Comparison of ENCODE assay signal across 8 mouse cellular contexts in genomic region chr1:126931754-126932153, GRCm38 (mm10).
DNase-seq lines count a peak whose midpoint lies in the region; ATAC-seq and TF ChIP-seq lines count a peak whose summit lies in the region.

No protein-coding gene starts in this region.

- no peak for TF ChIP-seq POLR2A in bone marrow macrophage, adult 2 months (IDR thresholded peaks at IDR 0.05; ENCODE audit: borderline replicate concordance, low read depth, low read length)

- no peak for TF ChIP-seq EP300 in heart, postnatal 0 days (IDR thresholded peaks at IDR 0.05; ENCODE audit: low read depth)

- no peak for ATAC-seq in heart, postnatal 0 days (ENCODE audit: insufficient read depth, low read depth)
- no peak for ATAC-seq in liver, embryonic 11.5 days (replicated peaks; ENCODE audit: low FRiP score)
- peak; percentile 64; the same call in 1 of the 2 replicates for ATAC-seq in neural tube, embryonic 14.5 days (ENCODE audit: low read depth)

- H3ac ChIP-seq in C2C12 (ENCODE audit: control insufficient read depth, insufficient read length, low read depth) = no peak overlapping the region

- H3K36me3 ChIP-seq in C2C12 (ENCODE audit: control insufficient read depth, insufficient read depth) = no peaks in the 10 kb centered on the region
- no peaks in the 10 kb centered on the region for H3K36me3 ChIP-seq in heart, postnatal 0 days (replicated peaks; ENCODE audit: control insufficient read depth, insufficient read depth, low read length)
- H3K36me3 ChIP-seq in liver, embryonic 11.5 days (ENCODE audit: control insufficient read depth, insufficient read depth, low read length) = no peaks in the 10 kb centered on the region
- H3K36me3 ChIP-seq in neural tube, embryonic 14.5 days (ENCODE audit: control insufficient read depth, insufficient read depth, low read length) = no peaks in the 10 kb centered on the region

- no peaks in the 10 kb centered on the region; the same call in 1 of the 2 replicates for H3K9me3 ChIP-seq in heart, postnatal 0 days (replicated peaks; ENCODE audit: control insufficient read depth, low read length)
- H3K9me3 ChIP-seq in liver, embryonic 11.5 days (ENCODE audit: control insufficient read depth, low read length) = no peaks in the 10 kb centered on the region
- no peaks in the 10 kb centered on the region for H3K9me3 ChIP-seq in neural tube, embryonic 14.5 days (ENCODE audit: control insufficient read depth, low read length)

- H3K4me3 ChIP-seq in C2C12 (ENCODE audit: insufficient read depth, poor library complexity, severe bottlenecking) = no peak overlapping the region
- no peak overlapping the region for H3K4me3 ChIP-seq in bone marrow macrophage, adult 2 months (ENCODE audit: insufficient read depth, low read length)
- no peak overlapping the region for H3K4me3 ChIP-seq in heart, postnatal 0 days (ENCODE audit: low read depth, low read length)
- no peak overlapping the region for H3K4me3 ChIP-seq in liver, embryonic 11.5 days (ENCODE audit: low read depth, low read length)
- H3K4me3 ChIP-seq in neural tube, embryonic 14.5 days (ENCODE audit: low read depth, low read length) = no peak overlapping the region

- H3K79me3 ChIP-seq in C2C12 (ENCODE audit: low read depth) = no peaks in the 10 kb centered on the region

- H3K27ac ChIP-seq in bone marrow macrophage, adult 2 months (ENCODE audit: insufficient read depth, low read depth, low read length) = no peak overlapping the region
- H3K27ac ChIP-seq in heart, postnatal 0 days (ENCODE audit: low read depth) = no peak overlapping the region
- H3K27ac ChIP-seq in liver, embryonic 11.5 days (ENCODE audit: low read depth, low read length) = no peak overlapping the region
- H3K27ac ChIP-seq in neural tube, embryonic 14.5 days (ENCODE audit: low read depth, low read length) = no peak overlapping the region

- H3K27me3 ChIP-seq in C2C12 (ENCODE audit: control insufficient read depth, insufficient read depth, insufficient read length) = no peaks in the 10 kb centered on the region
- no peaks in the 10 kb centered on the region for H3K27me3 ChIP-seq in heart, postnatal 0 days (ENCODE audit: control insufficient read depth, insufficient read depth, low read length)
- no peaks in the 10 kb centered on the region for H3K27me3 ChIP-seq in liver, embryonic 11.5 days (replicated peaks; ENCODE audit: control insufficient read depth, insufficient read depth, low read length)
- no peaks in the 10 kb centered on the region for H3K27me3 ChIP-seq in neural tube, embryonic 14.5 days (ENCODE audit: control insufficient read depth, insufficient read depth, low read length)

- H3K79me2 ChIP-seq in C2C12 (ENCODE audit: control insufficient read depth, insufficient read depth) = no peaks in the 10 kb centered on the region

- DNase-seq in fibroblast of lung, adult 2 months (ENCODE audit: low read depth) = peak; percentile 35
- DNase-seq in heart, postnatal 0 days (ENCODE audit: low spot score) = peak; percentile 55
- peak; percentile 85 for DNase-seq in kidney, postnatal 14 days
- peak; percentile 59 for DNase-seq in liver, embryonic 11.5 days (ENCODE audit: low spot score)
- peak; percentile 89 for DNase-seq in testis, postnatal 10 days (ENCODE audit: low spot score)

- no peaks in the 10 kb centered on the region for H3K4me1 ChIP-seq in bone marrow macrophage, adult 2 months (ENCODE audit: control insufficient read depth, insufficient read depth, low read length)
- H3K4me1 ChIP-seq in heart, postnatal 0 days (ENCODE audit: control insufficient read depth, insufficient read depth) = peaks cover 7% of the 10 kb centered on the region
- no peaks in the 10 kb centered on the region for H3K4me1 ChIP-seq in liver, embryonic 11.5 days (replicated peaks; ENCODE audit: control insufficient read depth, insufficient read depth, low read length)
- H3K4me1 ChIP-seq in neural tube, embryonic 14.5 days (ENCODE audit: control insufficient read depth, insufficient read depth, low read length) = peaks cover 8% of the 10 kb centered on the region; the same call in 1 of the 2 replicates

- H3K4me2 ChIP-seq in heart, postnatal 0 days (ENCODE audit: low read depth, low read length) = peak overlapping the region; percentile 6; the same call in 1 of the 2 replicates
- H3K4me2 ChIP-seq in liver, embryonic 11.5 days = no peak overlapping the region
- no peak overlapping the region for H3K4me2 ChIP-seq in neural tube, embryonic 14.5 days (ENCODE audit: low read depth, low read length)

- 2% methylated on average over 6 of the region's 6 CpGs for WGBS in heart, postnatal 0 days
- 5% methylated on average over 6 of the region's 6 CpGs for WGBS in liver, embryonic 11.5 days
- WGBS in neural tube, embryonic 14.5 days = under 1% methylated on average over 6 of the region's 6 CpGs

- TF ChIP-seq CTCF in C2C12 (IDR thresholded peaks at IDR 0.05; ENCODE audit: control insufficient read depth, insufficient read depth, insufficient read length) = peak; percentile 45
- TF ChIP-seq CTCF in bone marrow macrophage, adult 2 months (IDR thresholded peaks at IDR 0.05; ENCODE audit: low read depth, low read length) = peak; percentile 69
- TF ChIP-seq CTCF in heart, postnatal 0 days (IDR thresholded peaks at IDR 0.05; ENCODE audit: low read depth) = peak; percentile 98

- H3K9ac ChIP-seq in heart, postnatal 0 days (replicated peaks; ENCODE audit: low read depth, low read length) = no peak overlapping the region
- H3K9ac ChIP-seq in liver, embryonic 11.5 days (ENCODE audit: low read depth, low read length) = no peak overlapping the region
- H3K9ac ChIP-seq in neural tube, embryonic 14.5 days (replicated peaks; ENCODE audit: low read depth, low read length) = no peak overlapping the region

TF ChIP-seq in C2C12, 6 proteins besides CTCF, POLR2A, EP300 and RAD21:
- TF ChIP-seq MAX (IDR thresholded peaks at IDR 0.05) = no peak
- no peak for TF ChIP-seq MYOG (IDR thresholded peaks at IDR 0.05; ENCODE audit: control insufficient read depth, extremely low read depth, insufficient read length)
- no peak for TF ChIP-seq FOSL1 (IDR thresholded peaks at IDR 0.05; ENCODE audit: insufficient read depth, low read length, poor library complexity, severe bottlenecking)
- TF ChIP-seq CEBPB (IDR thresholded peaks at IDR 0.05; ENCODE audit: low read depth) = no peak
- no peak for TF ChIP-seq MYOD1 (IDR thresholded peaks at IDR 0.05; ENCODE audit: control insufficient read depth, insufficient read length, low read depth)
- TF ChIP-seq USF1 (IDR thresholded peaks at IDR 0.05; ENCODE audit: low read depth) = no peak
TF ChIP-seq in C2C12: peak in this region for 0.

Comparison
In these comparisons a context has a peak if more than half of its experiments do, and no peak if none do; other contexts are left out.
1. CTCF ChIP-seq: peak in every context shown above with its lines; median percentile 98 in heart, postnatal 0 days; 69 in bone marrow macrophage, adult 2 months; 45 in C2C12.
2. DNase-seq: peak in every context shown above with its lines; median percentile 89 in testis, postnatal 10 days; 85 in kidney, postnatal 14 days; 59 in liver, embryonic 11.5 days; 55 in heart, postnatal 0 days; 35 in fibroblast of lung, adult 2 months.